In genomic region chr11:64600201-64601102, GRCm38 (mm10) we compare ENCODE assay signal across 8 mouse cellular contexts.
A peak's percentile ranks its signal among the peaks of the same experiment; 100 is the strongest.
DNase-seq lines count a peak whose midpoint lies in the region; ATAC-seq and TF ChIP-seq lines count a peak whose summit lies in the region.

No protein-coding gene starts in this region.

- H3K4me2 ChIP-seq in intestine, postnatal 0 days (replicated peaks; ENCODE audit: low read depth) = no peak overlapping the region
- no peak overlapping the region for H3K4me2 ChIP-seq in liver, embryonic 12.5 days
- H3K4me2 ChIP-seq in neural tube, embryonic 14.5 days (ENCODE audit: low read depth, low read length) = no peak overlapping the region

- TF ChIP-seq CTCF in Patski (IDR thresholded peaks at IDR 0.05) = no peak
- TF ChIP-seq CTCF in intestine, postnatal 0 days (IDR thresholded peaks at IDR 0.05; ENCODE audit: low read depth) = no peak
- TF ChIP-seq CTCF in cerebellum, adult 2 months (IDR thresholded peaks at IDR 0.05; ENCODE audit: borderline replicate concordance, insufficient read depth, low read depth, low read length) = no peak

- DNase-seq in frontal cortex, postnatal 10 days (ENCODE audit: low spot score in 2 of 2) = peak; percentile 21 to 22
- peak; percentile 33 for DNase-seq in Patski (ENCODE audit: low read depth, low spot score)
- peak; percentile 55 for DNase-seq in heart, adult 8-10 months (ENCODE audit: low spot score)
- DNase-seq in cerebellum, adult 2 months = no peak

- 35% methylated on average over 10 of the region's 10 CpGs for WGBS in intestine, postnatal 0 days
- WGBS in liver, embryonic 12.5 days (ENCODE audit: insufficient replicate concordance) = 28% methylated on average over 10 of the region's 10 CpGs
- WGBS in neural tube, embryonic 14.5 days = 52% methylated on average over 10 of the region's 10 CpGs
- 28% methylated on average over 10 of the region's 10 CpGs for WGBS in cerebellum, adult 2 months

- H3K27ac ChIP-seq in intestine, postnatal 0 days (ENCODE audit: low read depth, low read length) = no peak overlapping the region
- H3K27ac ChIP-seq in liver, embryonic 12.5 days = no peak overlapping the region
- no peak overlapping the region for H3K27ac ChIP-seq in neural tube, embryonic 14.5 days (ENCODE audit: low read depth, low read length)
- H3K27ac ChIP-seq in cerebellum, adult 2 months (ENCODE audit: insufficient read depth, low read length) = no peak overlapping the region

- no peaks in the 10 kb centered on the region for H3K9me3 ChIP-seq in intestine, postnatal 0 days (ENCODE audit: control insufficient read depth)
- no peaks in the 10 kb centered on the region for H3K9me3 ChIP-seq in liver, embryonic 12.5 days (replicated peaks)
- no peaks in the 10 kb centered on the region for H3K9me3 ChIP-seq in neural tube, embryonic 14.5 days (ENCODE audit: control insufficient read depth, low read length)

- CTCF ChIA-PET in Patski (lab: Charles Lee) = interaction anchor here (1.5 to 2.3 kb wide), 2 partner anchors 10 to 15 kb away, joined by 7 read pairs; no protein-coding TSS in a partner anchor

- no peak for ATAC-seq in frontal cortex, adult (ENCODE audit: low TSS enrichment)
- no peak for ATAC-seq in Patski
- ATAC-seq in intestine, postnatal 0 days = 0 out of 2 replicates have a peak, but pooled peaks have one; percentile 41
- peak; percentile 46; the same call in 1 of the 2 replicates for ATAC-seq in liver, embryonic 12.5 days
- ATAC-seq in neural tube, embryonic 14.5 days (ENCODE audit: low read depth) = peak; percentile 38; the same call in 1 of the 2 replicates

- TF ChIP-seq POLR2A in cerebellum, adult 2 months (IDR thresholded peaks at IDR 0.05; ENCODE audit: borderline replicate concordance, insufficient read depth, low read length) = no peak

- no peaks in the 10 kb centered on the region for H3K36me3 ChIP-seq in intestine, postnatal 0 days (ENCODE audit: control insufficient read depth, insufficient read depth)
- no peaks in the 10 kb centered on the region for H3K36me3 ChIP-seq in liver, embryonic 12.5 days
- no peaks in the 10 kb centered on the region for H3K36me3 ChIP-seq in neural tube, embryonic 14.5 days (ENCODE audit: control insufficient read depth, insufficient read depth, low read length)

- no peaks in the 10 kb centered on the region for H3K4me1 ChIP-seq in intestine, postnatal 0 days (replicated peaks; ENCODE audit: control insufficient read depth, insufficient read depth, low read length)
- no peaks in the 10 kb centered on the region for H3K4me1 ChIP-seq in liver, embryonic 12.5 days
- no peaks in the 10 kb centered on the region for H3K4me1 ChIP-seq in neural tube, embryonic 14.5 days (ENCODE audit: control insufficient read depth, insufficient read depth, low read length)
- peaks cover 3% of the 10 kb centered on the region; the same call in 1 of the 2 replicates for H3K4me1 ChIP-seq in cerebellum, adult 2 months (ENCODE audit: control insufficient read depth, insufficient read depth, low read length)

- H3K27me3 ChIP-seq in Patski = no peaks in the 10 kb centered on the region
- no peaks in the 10 kb centered on the region for H3K27me3 ChIP-seq in intestine, postnatal 0 days (replicated peaks; ENCODE audit: control insufficient read depth, insufficient read depth, low read length)
- H3K27me3 ChIP-seq in liver, embryonic 12.5 days (replicated peaks) = no peaks in the 10 kb centered on the region
- H3K27me3 ChIP-seq in neural tube, embryonic 14.5 days (ENCODE audit: control insufficient read depth, insufficient read depth, low read length) = no peaks in the 10 kb centered on the region
- no peaks in the 10 kb centered on the region for H3K27me3 ChIP-seq in cerebellum, adult 2 months (ENCODE audit: control insufficient read depth, insufficient read depth, low read length)

- no peak overlapping the region for H3K9ac ChIP-seq in intestine, postnatal 0 days (ENCODE audit: low read depth, low read length)
- no peak overlapping the region for H3K9ac ChIP-seq in liver, embryonic 12.5 days
- no peak overlapping the region for H3K9ac ChIP-seq in neural tube, embryonic 14.5 days (replicated peaks; ENCODE audit: low read depth, low read length)

- POLR2A ChIA-PET in Patski (lab: Charles Lee) = interaction anchor here (0.9 kb wide), 1 partner anchor 21 kb away, joined by 3 read pairs; no protein-coding TSS in a partner anchor

- no peak overlapping the region for H3K4me3 ChIP-seq in intestine, postnatal 0 days (ENCODE audit: low read depth, low read length)
- no peak overlapping the region for H3K4me3 ChIP-seq in liver, embryonic 12.5 days
- H3K4me3 ChIP-seq in neural tube, embryonic 14.5 days (ENCODE audit: low read depth, low read length) = no peak overlapping the region
- H3K4me3 ChIP-seq in cerebellum, adult 2 months (replicated peaks; ENCODE audit: insufficient read depth, low read depth, low read length) = no peak overlapping the region

- in situ Hi-C loops in Patski (cut with MboI; ENCODE audit: low pct_unique_long_range_greater_than_20kb) = no loop called here

Comparison
In these comparisons a context has a peak if more than half of its experiments do, and no peak if none do; other contexts are left out.
1. DNase-seq: peak in frontal cortex, postnatal 10 days (2 of 2), Patski (single experiment) and heart, adult 8-10 months (single experiment); none in cerebellum, adult 2 months (0 of 2).
2. ATAC-seq: peak in intestine, postnatal 0 days (single experiment), liver, embryonic 12.5 days (single experiment) and neural tube, embryonic 14.5 days (single experiment); none in frontal cortex, adult (single experiment) and Patski (single experiment).